Mouse (Mus musculus): ENCODE measurements at regions not wholly inside any gene's neighbourhood (a gene's known extent, or its start where the extent isn't known, plus 50 kb on each side); places are given as distances from the start of the nearest gene placed in this dataset.

- no peak for DNase-seq (ENCODE audit: extremely low read depth, low read depth, low spot score)
These were observed 88.6 kb upstream of the Gm11983 start for GRCm38 (mm10) chr11:6926036-6926435.

GRCm38 (mm10) chr11:6924476-6924875 lies 87.0 kb upstream of the Gm11983 start:
- no peak for DNase-seq (ENCODE audit: extremely low read depth, low read depth, low spot score)

- no peak for DNase-seq (ENCODE audit: extremely low read depth, low read depth, low spot score)
These were observed 86.5 kb upstream of the Gm11983 start for GRCm38 (mm10) chr11:6923917-6924316.

GRCm38 (mm10) chr11:6918546-6918945 lies 81.1 kb upstream of the Gm11983 start:
- no peak for DNase-seq (ENCODE audit: extremely low read depth, low read depth, low spot score)

GRCm38 (mm10) chr11:6905630-6906029 lies 68.2 kb upstream of the Gm11983 start:
- no peak for DNase-seq (ENCODE audit: extremely low read depth, low read depth, low spot score)

GRCm38 (mm10) chr11:6902991-6903390 lies 65.5 kb upstream of the Gm11983 start:
- no peak for DNase-seq (ENCODE audit: extremely low read depth, low read depth, low spot score)

- DNase-seq (ENCODE audit: extremely low read depth, low read depth, low spot score) = no peak
These were observed 64.8 kb upstream of the Gm11983 start for GRCm38 (mm10) chr11:6902271-6902670.

- no peak for DNase-seq (ENCODE audit: extremely low read depth, low read depth, low spot score)
These were observed 63.5 kb upstream of the Gm11983 start for GRCm38 (mm10) chr11:6900769-6901481.

GRCm38 (mm10) chr11:6900357-6900756 lies 62.9 kb upstream of the Gm11983 start:
- no peak for DNase-seq (ENCODE audit: extremely low read depth, low read depth, low spot score)

- no peak for DNase-seq (ENCODE audit: extremely low read depth, low read depth, low spot score)
These were observed 62.0 kb upstream of the Gm11983 start for GRCm38 (mm10) chr11:6899271-6900005.

- no peak for DNase-seq (ENCODE audit: extremely low read depth, low read depth, low spot score)
These were observed 61.1 kb upstream of the Gm11983 start for GRCm38 (mm10) chr11:6898357-6899097.

GRCm38 (mm10) chr11:6895786-6896093 lies 58.3 kb upstream of the Gm11983 start:
- no peak for DNase-seq (ENCODE audit: extremely low read depth, low read depth, low spot score)

GRCm38 (mm10) chr11:6894911-6895785 lies 57.7 kb upstream of the Gm11983 start:
- no peak for DNase-seq (ENCODE audit: extremely low read depth, low read depth, low spot score)

GRCm38 (mm10) chr11:6893734-6894133 lies 56.3 kb upstream of the Gm11983 start:
- no peak for DNase-seq (ENCODE audit: extremely low read depth, low read depth, low spot score)

- DNase-seq (ENCODE audit: extremely low read depth, low read depth, low spot score) = no peak
These were observed 55.6 kb upstream of the Gm11983 start for GRCm38 (mm10) chr11:6893063-6893462.

GRCm38 (mm10) chr11:6890450-6890849 lies 53.0 kb upstream of the Gm11983 start:
- no peak for DNase-seq (ENCODE audit: extremely low read depth, low read depth, low spot score)

GRCm38 (mm10) chr11:6889660-6890185 lies 52.3 kb upstream of the Gm11983 start:
- DNase-seq (ENCODE audit: extremely low read depth, low read depth, low spot score) = no peak

GRCm38 (mm10) chr11:6889120-6889519 lies 51.7 kb upstream of the Gm11983 start:
- DNase-seq (ENCODE audit: extremely low read depth, low read depth, low spot score) = no peak
